Mouse (Mus musculus) left cerebral cortex, postnatal 10 days (tissue): ENCODE results near the gene Fndc10. TPM values are rescaled to one million over a fixed set of nuclear protein-coding genes. Genes with fewer than 3 reads are reported as not detected.
"Not testable (repeated sequence)": the region's sequence is repeated elsewhere in the genome, so short reads cannot be mapped to it uniquely, and the experiment has no call there.

Experiments
- DNase-seq, 2 experiments: peaks; one replicate each; pipeline ENCODE4 v3.0.0; 2021 to 2022; ENCODE audit warnings: low spot score in 2 of 2, mixed read lengths in 1 of 2; ENCODE audit errors: extremely low spot score in 1 of 2
- intact Hi-C: fragments of 180-260 bp; cut with DNase I; formaldehyde crosslinking; loops from one replicate; pipeline ENCODE4 v1.15.1; 2025
- total RNA-seq, 2 experiments: library from RNA; stranded (reverse); gene quantifications; 2 replicates each; pipeline ENCODE4 v1.2.3; 2021

Gene Fndc10
- total RNA-seq, 2 experiments from 2014 or later, result 20.2 to 22.2 TPM

GRCm38 (mm10) chr4:155721668-155722083 is 27.5 kb downstream of the Fndc10 start:
- intact Hi-C loops, result no loop called here

GRCm38 (mm10) chr4:155727993-155728392 is 33.9 kb downstream of the Fndc10 start:
- intact Hi-C loops, result no loop called here

More at GRCm38 (mm10) chr4:155721668-155722083, 27.5 kb downstream of the Fndc10 start:
- no peak for DNase-seq

DNA sequence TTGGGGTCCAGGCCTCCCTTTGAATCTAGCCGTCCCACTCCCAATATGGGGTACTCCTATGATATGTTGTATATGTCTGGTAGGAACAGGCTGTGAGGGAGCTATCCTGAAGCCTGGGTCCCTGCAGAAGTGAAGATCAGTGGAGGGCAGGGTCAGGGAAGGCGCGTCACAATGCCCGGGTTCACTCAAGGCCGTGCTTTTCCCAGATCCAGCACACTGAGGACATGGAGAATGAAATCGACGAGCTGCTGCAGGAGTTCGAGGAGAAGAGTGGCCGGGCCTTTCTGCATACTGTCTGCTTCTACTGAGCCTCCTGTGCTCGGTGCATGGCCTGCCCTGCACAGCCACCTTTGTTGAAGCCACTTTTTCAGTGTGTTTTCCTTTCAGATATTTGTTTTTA is 39.1 kb downstream of the Fndc10 start:
- DNase-seq, result no peak
- intact Hi-C loops, result no loop called here

More at GRCm38 (mm10) chr4:155727993-155728392, 33.9 kb downstream of the Fndc10 start:
- DNase-seq, result no peak

- DNase-seq, result peak; percentile 90 to 95
- intact Hi-C loops, result no loop called here
These were observed 40.3 kb downstream of the Fndc10 start, which contains the start of gene Tmem240 for GRCm38 (mm10) chr4:155734350-155734941. Gene Tmem240, plus strand, starts transcription at chr4:155734800.

DNA sequence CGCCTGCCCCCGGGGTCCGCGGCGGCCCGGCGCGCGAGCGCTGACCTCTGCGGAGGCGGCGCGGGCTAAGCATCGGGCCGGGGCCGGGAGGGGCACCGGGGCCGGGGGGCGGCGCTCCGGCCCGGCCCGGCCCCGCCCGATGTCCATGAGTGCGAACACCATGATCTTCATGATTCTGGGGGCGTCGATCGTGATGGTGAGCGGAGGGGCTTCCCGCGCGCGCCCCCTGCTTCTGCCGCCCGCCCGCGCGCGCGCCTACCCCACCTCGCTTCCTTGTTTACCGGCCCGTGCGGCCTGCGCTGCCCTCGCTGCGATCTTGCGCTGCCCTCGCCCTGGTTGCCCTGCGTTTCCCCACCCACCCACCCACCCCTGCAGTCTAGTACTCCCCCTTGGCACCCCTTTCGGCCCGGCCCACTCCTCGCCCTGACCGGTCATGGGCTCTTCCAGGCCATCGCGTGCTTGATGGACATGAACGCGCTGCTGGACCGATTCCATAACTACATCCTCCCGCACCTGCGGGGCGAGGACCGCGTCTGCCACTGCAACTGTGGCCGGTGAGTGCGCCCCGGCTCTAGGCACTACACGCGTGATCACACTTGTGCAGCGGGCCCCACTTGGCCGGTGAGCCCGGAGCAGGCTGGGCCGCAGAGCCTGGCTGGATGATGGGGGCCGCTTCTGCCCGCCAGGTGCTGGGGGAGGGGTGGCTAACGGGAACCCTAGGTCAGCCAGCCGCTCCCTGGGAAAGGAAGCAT is 41.0 kb downstream of the Fndc10 start:
- peak in 1 of 2 experiments; percentile 77 for DNase-seq
- intact Hi-C loops, result no loop called here

DNA sequence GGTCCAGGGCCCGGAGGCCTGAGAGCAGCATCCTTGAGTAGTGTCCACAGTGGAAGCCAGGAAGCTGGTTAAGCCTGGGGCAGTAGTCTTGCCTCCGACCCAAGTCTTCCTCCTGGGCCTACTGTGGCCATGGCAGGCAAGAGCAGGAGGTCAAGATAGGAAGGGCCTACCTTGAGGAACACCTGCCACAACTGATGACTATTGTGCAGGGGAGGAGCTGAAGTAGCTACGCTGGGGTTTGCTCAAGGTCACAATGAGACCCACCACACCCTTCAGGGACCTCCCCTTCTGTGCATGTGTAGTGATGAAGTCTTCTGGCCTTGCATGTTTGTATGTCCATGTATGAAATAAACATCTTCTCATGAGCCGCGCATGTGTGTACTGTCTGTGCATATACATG is 41.6 kb downstream of the Fndc10 start:
- intact Hi-C loops, result no loop called here
- DNase-seq, result no peak

- intact Hi-C loops, result no loop called here
These were observed 42.3 kb downstream of the Fndc10 start for GRCm38 (mm10) chr4:155736421-155736820.

GRCm38 (mm10) chr4:155738262-155738661 is 44.1 kb downstream of the Fndc10 start:
- no peak for DNase-seq
- intact Hi-C loops, result no loop called here

More at GRCm38 (mm10) chr4:155736421-155736820, 42.3 kb downstream of the Fndc10 start:
- DNase-seq, result no peak

DNA sequence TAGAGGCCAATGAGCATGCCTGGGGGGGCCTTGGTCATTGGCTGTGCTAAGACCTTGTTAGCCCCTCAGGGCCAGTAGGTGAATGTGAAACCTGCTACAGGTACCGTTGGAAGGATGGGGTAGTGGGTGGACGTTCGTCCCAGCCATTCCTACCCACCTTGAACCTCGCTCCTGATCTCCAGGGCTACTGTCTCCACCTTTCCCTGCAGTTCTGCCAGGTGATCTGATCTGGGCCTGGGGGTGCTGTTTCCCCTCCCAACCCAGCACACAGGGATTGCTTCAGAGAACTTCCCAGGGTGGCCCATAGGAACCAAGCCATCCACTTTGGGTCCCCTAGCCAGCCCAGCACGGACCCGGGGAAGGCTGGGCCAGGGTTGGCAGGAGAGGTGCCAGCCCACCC is 45.0 kb downstream of the Fndc10 start:
- intact Hi-C loops, result no loop called here
- no peak for DNase-seq

- intact Hi-C loops, result no loop called here
- DNase-seq, result peak in 1 of 2 experiments; percentile 48
These were observed 45.8 kb downstream of the Fndc10 start for GRCm38 (mm10) chr4:155739741-155740636.

DNA sequence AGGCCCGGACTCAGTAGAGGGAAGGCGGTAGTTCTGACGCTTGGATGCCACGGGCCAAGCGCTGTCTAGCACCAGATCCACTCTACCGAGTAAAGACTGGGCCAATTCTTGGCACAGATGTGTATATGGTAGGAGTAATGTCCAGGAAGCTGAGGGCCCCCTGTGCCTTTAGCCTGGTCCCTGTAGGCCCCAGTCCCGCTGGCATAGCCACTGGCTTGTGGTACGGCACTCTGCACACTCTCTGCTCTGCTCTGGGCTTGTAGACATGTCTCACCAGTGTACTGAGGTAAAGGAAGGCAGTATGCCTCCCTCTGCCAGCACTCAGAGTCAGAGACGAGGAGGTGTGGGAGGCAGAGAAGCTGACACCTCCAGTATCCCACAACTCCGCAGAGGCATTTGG is 46.5 kb downstream of the Fndc10 start:
- intact Hi-C loops, DNase-seq: not testable (repeated sequence)

DNA sequence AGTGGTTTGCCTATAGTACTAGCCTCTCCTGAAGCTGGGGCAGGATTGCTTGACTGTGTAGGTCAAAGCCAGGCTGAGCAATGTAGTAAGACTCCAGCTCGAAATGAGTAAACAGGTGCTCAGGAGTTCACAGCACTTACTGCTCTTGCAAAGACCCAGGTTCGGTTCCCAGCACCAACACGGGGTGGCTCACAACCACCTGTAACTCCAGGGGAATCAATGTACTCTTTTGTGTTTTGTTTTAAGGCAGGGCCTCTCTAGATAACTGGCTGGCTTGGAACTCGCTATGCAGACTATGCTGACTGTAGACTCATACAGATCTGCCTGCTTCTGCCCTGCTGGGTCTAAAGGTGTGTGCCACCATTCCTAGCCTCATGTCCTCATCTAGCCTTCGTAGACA is 48.5 kb downstream of the Fndc10 start:
- intact Hi-C loops, result no loop called here
- no peak for DNase-seq

DNA sequence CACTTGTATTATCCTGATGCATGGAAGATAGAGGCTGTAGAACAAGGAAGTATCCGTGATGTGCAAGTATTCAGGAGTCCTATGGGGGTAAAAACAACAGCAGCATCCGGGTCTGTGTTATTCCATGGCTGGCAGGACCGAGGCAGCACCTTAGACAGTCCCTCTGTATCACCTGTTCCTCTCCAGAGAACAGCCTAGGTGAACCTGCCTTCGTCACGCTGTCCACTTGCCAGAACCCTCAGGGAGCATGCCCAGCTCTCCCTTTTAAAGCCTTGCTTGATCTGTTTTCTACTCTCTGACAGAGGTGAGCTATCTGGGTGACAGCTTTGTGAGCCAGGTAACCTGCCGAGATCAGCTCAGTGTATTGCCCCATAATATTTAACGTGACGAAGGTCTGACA is 50.3 kb downstream of the Fndc10 start:
- intact Hi-C loops, result no loop called here
- no peak for DNase-seq

GRCm38 (mm10) chr4:155745136-155745535 is 51.0 kb downstream of the Fndc10 start:
- intact Hi-C loops, result no loop called here
- DNase-seq, result no peak

Other genes with a start within 250 kb of the Fndc10 start
- 1 to 10 TPM in 1 of 2 experiments, not detected in 1; 2.4 TPM for gene Tmem52, start 225.2 kb upstream of the Fndc10 start, total RNA-seq
- 1,000 to 10,000 TPM; 1,230 to 1,248 TPM for gene Gnb1, start 203.0 kb upstream of the Fndc10 start, total RNA-seq
- 10 to 100 TPM; 47.9 TPM for gene Nadk, start 132.0 kb upstream of the Fndc10 start, total RNA-seq
- 10 to 100 TPM; 44.1 to 45.2 TPM for gene Slc35e2, start 92.9 kb upstream of the Fndc10 start, total RNA-seq
- gene Cdk11b, start 69.5 kb upstream of the Fndc10 start, total RNA-seq, result 10 to 100 TPM; 42.0 to 51.4 TPM
- not detected for gene Gm10563, start 48.9 kb upstream of the Fndc10 start, total RNA-seq
- 1 to 10 TPM; 2.1 to 2.2 TPM for gene Mmp23, start 41.0 kb upstream of the Fndc10 start, total RNA-seq
- 100 to 1,000 TPM in 1 of 2 experiments, 10 to 100 TPM in 1; 98.4 to 100 TPM for gene Mib2, start 25.1 kb upstream of the Fndc10 start, total RNA-seq
- gene Ssu72, start 10.5 kb downstream of the Fndc10 start, total RNA-seq, result 10 to 100 TPM; 82.3 to 85.4 TPM
- 10 to 100 TPM; 63.6 to 68.8 TPM for gene Tmem240, start 40.5 kb downstream of the Fndc10 start, total RNA-seq
- 10 to 100 TPM; 56.0 to 57.9 TPM for gene Atad3a, start 66.8 kb downstream of the Fndc10 start, total RNA-seq
- gene Vwa1, start 80.4 kb downstream of the Fndc10 start, total RNA-seq, result 10 to 100 TPM; 14.6 to 19.3 TPM
- gene Tmem88b, start 91.5 kb downstream of the Fndc10 start, total RNA-seq, result 1 to 10 TPM; 3.0 to 5.4 TPM
- gene Ankrd65, start 96.1 kb downstream of the Fndc10 start, total RNA-seq, result not detected
- 100 to 1,000 TPM; 103 to 111 TPM for gene Mrpl20, start 108.5 kb downstream of the Fndc10 start, total RNA-seq
- gene Ccnl2, start 118.1 kb downstream of the Fndc10 start, total RNA-seq, result 10 to 100 TPM; 68.7 to 71.2 TPM
- gene Aurkaip1, start 136.9 kb downstream of the Fndc10 start, total RNA-seq, result 10 to 100 TPM; 81.6 to 82.6 TPM
- gene Mxra8, start 145.3 kb downstream of the Fndc10 start, total RNA-seq, result 10 to 100 TPM; 10.6 to 14.1 TPM
- gene Dvl1, start 153.1 kb downstream of the Fndc10 start, total RNA-seq, result 10 to 100 TPM; 70.6 to 74.2 TPM
- gene Tas1r3, start 169.0 kb downstream of the Fndc10 start, total RNA-seq, result under 1 TPM; 0.13 to 0.22 TPM
- gene Cptp, start 175.1 kb downstream of the Fndc10 start, total RNA-seq, result 10 to 100 TPM; 29.6 to 30.8 TPM
- 10 to 100 TPM; 38.3 to 39.8 TPM for gene Ints11, start 175.2 kb downstream of the Fndc10 start, total RNA-seq
- gene Pusl1, start 197.4 kb downstream of the Fndc10 start, total RNA-seq, result 10 to 100 TPM; 66.0 to 71.2 TPM
- gene Acap3, start 197.5 kb downstream of the Fndc10 start, total RNA-seq, result 100 to 1,000 TPM; 144 to 146 TPM
- 10 to 100 TPM; 84.9 to 93.8 TPM for gene Ube2j2, start 249.5 kb downstream of the Fndc10 start, total RNA-seq